ENCODE assay signal across 27 mouse cellular contexts in the genomic region with DNA sequence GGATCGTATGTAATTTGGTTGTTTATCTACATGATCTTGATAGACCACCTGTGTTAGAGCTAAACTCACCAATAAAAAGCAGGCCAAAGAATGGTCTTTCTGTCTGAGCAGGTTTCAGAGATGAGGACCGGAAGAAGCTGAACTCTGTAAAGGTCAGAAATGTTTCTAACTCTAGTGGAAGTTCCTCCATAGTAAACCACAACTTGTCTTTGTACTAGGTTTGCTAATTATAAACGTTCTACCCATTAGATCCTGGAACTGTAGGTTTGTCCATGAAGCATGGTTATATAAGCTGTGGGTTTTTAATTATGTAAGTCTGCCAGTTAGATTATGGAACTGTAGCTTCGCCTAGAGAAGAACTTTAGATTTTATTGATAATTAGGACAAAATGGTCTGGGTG. TPM values are rescaled to one million over a fixed set of nuclear protein-coding genes. Genes with fewer than 3 reads are reported as not detected.
DNase-seq lines count a peak whose midpoint lies in the region; ATAC-seq and TF ChIP-seq lines count a peak whose summit lies in the region.
"Had no signal": no experiment of that assay in that cellular context is flagged by ENCODE, and none has a peak within 500 bp of the region (broad histone marks: within the 10 kb centered on the region; RNA-seq: fewer than 3 reads in every experiment).

No protein-coding gene starts in this region.

- 53% methylated on average over 4 of the region's 4 CpGs for WGBS in kidney, postnatal 0 days

- DNase-seq in kidney, postnatal 0 days (ENCODE audit: low spot score), result peak; percentile 24
- no peak for DNase-seq in kidney, postnatal 14 days
- DNase-seq in induced T-regulatory cell, adult 2 months (ENCODE audit: low read depth), result peak; percentile 28
- DNase-seq in splenic B cell, adult 2 months (ENCODE audit: low read depth, low spot score), result peak; percentile 10
- no peak for DNase-seq in embryo, embryonic 11 days
- DNase-seq: adrenal gland, adult 2 months; cerebellum, adult 18-20 months; cerebellum, postnatal 36 days; forebrain, postnatal 0 days; gastrocnemius, postnatal 36 days; left cerebral cortex, postnatal 4 days; right cerebral cortex, adult 18-20 months; right cerebral cortex, postnatal 4 days; thymus, adult 18-20 months; thymus, postnatal 36 days had no signal

- H3K4me3 ChIP-seq in kidney, postnatal 0 days (replicated peaks; ENCODE audit: low read depth, low read length), result no peak overlapping the region
- H3K4me3 ChIP-seq: embryonic facial prominence, embryonic 12.5 days; hindbrain, embryonic 15.5 days; limb, embryonic 15.5 days; liver, embryonic 15.5 days; midbrain, embryonic 10.5 days; neural tube, embryonic 15.5 days had no signal

- H3K4me1 ChIP-seq in kidney, postnatal 0 days (replicated peaks; ENCODE audit: insufficient read depth, low read length), result no peaks in the 10 kb centered on the region; the same call in 1 of the 2 replicates
- H3K4me1 ChIP-seq: embryonic facial prominence, embryonic 12.5 days; limb, embryonic 15.5 days; midbrain, embryonic 10.5 days had no signal

- no peak for ATAC-seq in kidney, postnatal 0 days (replicated peaks; ENCODE audit: low FRiP score, low read depth)
- ATAC-seq in activated CD4-positive, CD25-positive, alpha-beta regulatory T cell, adult 4 months, result peak; percentile 56
- no peak for ATAC-seq in megakaryocyte-erythroid progenitor cell, adult 5-6 weeks (replicated peaks; ENCODE audit: low FRiP score, low TSS enrichment, poor library complexity, severe bottlenecking)
- ATAC-seq: forebrain, postnatal 0 days; intestine, embryonic 16.5 days; Patski had no signal

- no peaks in the 10 kb centered on the region for H3K36me3 ChIP-seq in kidney, postnatal 0 days (ENCODE audit: insufficient read depth, low read length)
- no peaks in the 10 kb centered on the region for H3K36me3 ChIP-seq in splenic B cell, adult 2 months (ENCODE audit: control insufficient read depth, insufficient read depth, low read length, poor library complexity, severe bottlenecking)
- H3K36me3 ChIP-seq: embryonic facial prominence, embryonic 12.5 days; G1E; hindbrain, embryonic 15.5 days; limb, embryonic 15.5 days; liver, embryonic 15.5 days; midbrain, embryonic 10.5 days; neural tube, embryonic 15.5 days had no signal

- no peak overlapping the region for H3K9ac ChIP-seq in kidney, postnatal 0 days (ENCODE audit: low read depth, low read length)
- H3K9ac ChIP-seq: embryonic facial prominence, embryonic 12.5 days; forebrain, postnatal 0 days; hindbrain, embryonic 15.5 days; limb, embryonic 15.5 days; liver, embryonic 15.5 days; neural tube, embryonic 15.5 days had no signal

- H3K9me3 ChIP-seq in kidney, postnatal 0 days (replicated peaks; ENCODE audit: low read length), result no peaks in the 10 kb centered on the region
- H3K9me3 ChIP-seq: embryonic facial prominence, embryonic 12.5 days; hindbrain, embryonic 15.5 days; limb, embryonic 15.5 days; liver, embryonic 15.5 days; midbrain, embryonic 10.5 days; neural tube, embryonic 15.5 days had no signal

- TF ChIP-seq CTCF in kidney, postnatal 0 days (IDR thresholded peaks at IDR 0.05; ENCODE audit: low read depth), result no peak

- no peak overlapping the region for H3K27ac ChIP-seq in kidney, postnatal 0 days
- H3K27ac ChIP-seq: embryonic facial prominence, embryonic 12.5 days; hindbrain, embryonic 15.5 days; limb, embryonic 15.5 days; liver, embryonic 15.5 days; midbrain, embryonic 10.5 days; neural tube, embryonic 15.5 days had no signal

- H3K4me2 ChIP-seq in kidney, postnatal 0 days (ENCODE audit: low read length), result no peak overlapping the region
- H3K4me2 ChIP-seq: embryonic facial prominence, embryonic 12.5 days; hindbrain, embryonic 15.5 days; limb, embryonic 15.5 days; liver, embryonic 15.5 days; neural tube, embryonic 15.5 days had no signal

- no peaks in the 10 kb centered on the region for H3K27me3 ChIP-seq in kidney, postnatal 0 days (ENCODE audit: insufficient read depth, low read length)
- H3K27me3 ChIP-seq in splenic B cell, adult 2 months (ENCODE audit: control insufficient read depth, insufficient read depth, low read length, poor library complexity, severe bottlenecking), result no peaks in the 10 kb centered on the region
- H3K27me3 ChIP-seq: CH12.LX; embryonic facial prominence, embryonic 12.5 days; hindbrain, embryonic 15.5 days; limb, embryonic 15.5 days; liver, embryonic 15.5 days; neural tube, embryonic 15.5 days; Patski had no signal

RNA-seq across cellular contexts. Expression of gene Vav3, which starts 20.3 kb away (rescaled TPM):
- polyA plus RNA-seq in kidney, postnatal 0 days (2015; fragmentation: Nextera tagmentation; extraction: Ambion mirVana), result 28.0 and 28.3 TPM in 2 replicates
- polyA plus RNA-seq in activated CD4-positive, CD25-positive, alpha-beta regulatory T cell, adult 4 months (2017; shearing (Covaris generic)), result 10 to 100 TPM in 1 of 2 experiments, 1 to 10 TPM in 1; 8.7 to 12.2 TPM
- total RNA-seq in megakaryocyte-erythroid progenitor cell, adult 5-6 weeks (2014; fragmentation: Nextera tagmentation), result 6.6 and 12.2 TPM in 2 replicates
- total RNA-seq in megakaryocyte-erythroid progenitor cell, adult 5-6 weeks (2017), result 5.5 and 11.3 TPM in 2 replicates
- polyA plus RNA-seq: G1E had no signal

Comparison
In these comparisons a context has a peak if more than half of its experiments do, and no peak if none do; other contexts are left out.
1. DNase-seq: peak in kidney, postnatal 0 days (single experiment), induced T-regulatory cell, adult 2 months (single experiment) and splenic B cell, adult 2 months (single experiment); none in kidney, postnatal 14 days (single experiment) and embryo, embryonic 11 days (single experiment).